ENCODE assay signal across 1 mouse cellular context in genomic region chr6:38534640-38535365, GRCm38 (mm10).
A peak's percentile ranks its signal among the peaks of the same experiment; 100 is the strongest.
TF ChIP-seq lines count a peak whose summit lies in the region.

No protein-coding gene starts in this region.

TF ChIP-seq in MEL, 35 proteins besides CTCF, POLR2A, EP300 and RAD21 (continued from another document):
- TF ChIP-seq ZNF384 (IDR thresholded peaks at IDR 0.05; ENCODE audit: low read depth, low read length) (0 out of 2 replicates have a peak, but pooled peaks have one; percentile 42), MEF2A (IDR thresholded peaks at IDR 0.05; ENCODE audit: extremely low read depth, insufficient replicate concordance, low read depth, low read length, poor library complexity, severe bottlenecking) (no peak), SIN3A (IDR thresholded peaks at IDR 0.05; ENCODE audit: low read length) (peak; percentile 89), SMC3 (IDR thresholded peaks at IDR 0.05; ENCODE audit: low read depth, low read length) (peak; percentile 70), NRF1 (IDR thresholded peaks at IDR 0.05; ENCODE audit: insufficient read depth, low read depth, low read length, poor library complexity, severe bottlenecking) (peak; percentile 36; the same call in 1 of the 2 replicates), POLR2AphosphoS2 (IDR thresholded peaks at IDR 0.05; ENCODE audit: low read length) (peak; percentile 79; the same call in 1 of the 2 replicates), HCFC1 (IDR thresholded peaks at IDR 0.05; ENCODE audit: low read depth, low read length) (peak; percentile 78), GATA1 (IDR thresholded peaks at IDR 0.05; ENCODE audit: low read depth, low read length) (0 out of 2 replicates have a peak, but pooled peaks have one; percentile 2)
